Mouse (Mus musculus): Measurements from ENCODE around the gene Gabpb1.
A peak's percentile ranks its signal among the peaks of the same experiment; 100 is the strongest.

Gene Gabpb1

GRCm38 (mm10) chr2:126676122-126676515, at the start of gene Gabpb1:
TSS of gene Gabpb1 (minus strand) at chr2:126676337.
- no peak for DNase-seq

GRCm38 (mm10) chr2:126712950-126713349, 36.8 kb upstream of the Gabpb1 start:
- peak; percentile 57 for DNase-seq

- DNase-seq = peak; percentile 35
Measured at GRCm38 (mm10) chr2:126712526-126712925, 36.4 kb upstream of the Gabpb1 start.

- peak; percentile 46 for DNase-seq
Measured at GRCm38 (mm10) chr2:126708361-126708760, 32.2 kb upstream of the Gabpb1 start.

- no peak for DNase-seq
Measured at GRCm38 (mm10) chr2:126707438-126707779, 31.3 kb upstream of the Gabpb1 start.

GRCm38 (mm10) chr2:126706759-126707437, 30.8 kb upstream of the Gabpb1 start, which contains the start of gene Usp8:
TSS of gene Usp8 (plus strand) at chr2:126707328.
- DNase-seq = peak; percentile 100

- peak; percentile 89 for DNase-seq
Measured at GRCm38 (mm10) chr2:126695285-126695684, 19.1 kb upstream of the Gabpb1 start.

GRCm38 (mm10) chr2:126691290-126691689, 15.2 kb upstream of the Gabpb1 start:
- DNase-seq = no peak

- peak; percentile 42 for DNase-seq
Measured at GRCm38 (mm10) chr2:126682937-126683336, 6.8 kb upstream of the Gabpb1 start.

- DNase-seq = peak; percentile 96
Measured at GRCm38 (mm10) chr2:126682333-126682732, 6.2 kb upstream of the Gabpb1 start.

GRCm38 (mm10) chr2:126677366-126677765, 1.2 kb upstream of the Gabpb1 start:
- no peak for DNase-seq

- DNase-seq = peak; percentile 99
Measured at GRCm38 (mm10) chr2:126675169-126676121, 692 bp downstream of the Gabpb1 start.

GRCm38 (mm10) chr2:126674441-126675168, 1.5 kb downstream of the Gabpb1 start:
- DNase-seq = no peak

GRCm38 (mm10) chr2:126673317-126674242, 2.6 kb downstream of the Gabpb1 start:
- DNase-seq = no peak

GRCm38 (mm10) chr2:126668621-126669252, 7.4 kb downstream of the Gabpb1 start:
- no peak for DNase-seq

- peak; percentile 35 for DNase-seq
Measured at GRCm38 (mm10) chr2:126665984-126666383, 10.2 kb downstream of the Gabpb1 start.

GRCm38 (mm10) chr2:126663481-126663880, 12.7 kb downstream of the Gabpb1 start:
- peak; percentile 28 for DNase-seq

- no peak for DNase-seq
Measured at GRCm38 (mm10) chr2:126652929-126653328, 23.2 kb downstream of the Gabpb1 start.

GRCm38 (mm10) chr2:126647762-126648161, 28.4 kb downstream of the Gabpb1 start:
- DNase-seq = peak; percentile 16

GRCm38 (mm10) chr2:126646461-126646860, 29.7 kb downstream of the Gabpb1 start:
- peak; percentile 76 for DNase-seq

GRCm38 (mm10) chr2:126644768-126645167, 31.4 kb downstream of the Gabpb1 start:
- peak; percentile 45 for DNase-seq

Data from heart, adult 11 months (tissue).